Mouse (Mus musculus): ENCODE measurements at regions not wholly inside any gene's neighbourhood (a gene's known extent, or its start where the extent isn't known, plus 50 kb on each side); places are given as distances from the start of the nearest gene placed in this dataset.

GRCm38 (mm10) chr15:88214286-88214685 lies 385.8 kb upstream of the Zdhhc25 start:
- H3K27me3 ChIP-seq (ENCODE audit: control insufficient read depth, insufficient read depth, low read length): no peaks in the 10 kb centered on the region
- no peaks in the 10 kb centered on the region for H3K4me1 ChIP-seq (ENCODE audit: control insufficient read depth, insufficient read depth, low read length)
- H3K4me2 ChIP-seq (ENCODE audit: low read depth, low read length): no peak overlapping the region
- no peak for DNase-seq (ENCODE audit: low spot score)
- H3K27ac ChIP-seq (replicated peaks; ENCODE audit: low read depth, low read length): no peak overlapping the region
- no peaks in the 10 kb centered on the region for H3K36me3 ChIP-seq (replicated peaks; ENCODE audit: control insufficient read depth, insufficient read depth, low read depth, low read length)
- no peak for ATAC-seq (replicated peaks; ENCODE audit: insufficient number of reproducible peaks, low FRiP score, low TSS enrichment, low read depth)
- H3K9ac ChIP-seq (replicated peaks; ENCODE audit: low read length): no peak overlapping the region
- WGBS: 54% methylated on average over 4 of the region's 4 CpGs
- no peak overlapping the region for H3K4me3 ChIP-seq (ENCODE audit: low read depth, low read length)
- H3K9me3 ChIP-seq (replicated peaks; ENCODE audit: control insufficient read depth, low read length): no peaks in the 10 kb centered on the region

- no peaks in the 10 kb centered on the region for H3K4me1 ChIP-seq (ENCODE audit: control insufficient read depth, insufficient read depth, low read length)
- no peaks in the 10 kb centered on the region for H3K9me3 ChIP-seq (replicated peaks; ENCODE audit: control insufficient read depth, low read length)
- no peaks in the 10 kb centered on the region for H3K27me3 ChIP-seq (ENCODE audit: control insufficient read depth, insufficient read depth, low read length)
- no peak overlapping the region for H3K9ac ChIP-seq (replicated peaks; ENCODE audit: low read length)
- no peaks in the 10 kb centered on the region for H3K36me3 ChIP-seq (replicated peaks; ENCODE audit: control insufficient read depth, insufficient read depth, low read depth, low read length)
- ATAC-seq (replicated peaks; ENCODE audit: insufficient number of reproducible peaks, low FRiP score, low TSS enrichment, low read depth): no peak
- no peak overlapping the region for H3K27ac ChIP-seq (replicated peaks; ENCODE audit: low read depth, low read length)
- no peak overlapping the region for H3K4me3 ChIP-seq (ENCODE audit: low read depth, low read length)
- no peak overlapping the region for H3K4me2 ChIP-seq (ENCODE audit: low read depth, low read length)
- WGBS: 58% methylated on average over 4 of the region's 4 CpGs
- DNase-seq (ENCODE audit: low spot score): no peak
Observed at GRCm38 (mm10) chr15:88229456-88229855, 370.6 kb upstream of the Zdhhc25 start.

GRCm38 (mm10) chr15:88244606-88245005 lies 355.5 kb upstream of the Zdhhc25 start:
- no peak for ATAC-seq (replicated peaks; ENCODE audit: insufficient number of reproducible peaks, low FRiP score, low TSS enrichment, low read depth)
- no peaks in the 10 kb centered on the region for H3K36me3 ChIP-seq (replicated peaks; ENCODE audit: control insufficient read depth, insufficient read depth, low read depth, low read length)
- no peak overlapping the region for H3K4me3 ChIP-seq (ENCODE audit: low read depth, low read length)
- no peak for DNase-seq (ENCODE audit: low spot score)
- H3K4me2 ChIP-seq (ENCODE audit: low read depth, low read length): no peak overlapping the region
- H3K9me3 ChIP-seq (replicated peaks; ENCODE audit: control insufficient read depth, low read length): no peaks in the 10 kb centered on the region
- H3K27ac ChIP-seq (replicated peaks; ENCODE audit: low read depth, low read length): no peak overlapping the region
- H3K9ac ChIP-seq (replicated peaks; ENCODE audit: low read length): no peak overlapping the region
- WGBS: 85% methylated on average over 13 of the region's 13 CpGs
- H3K4me1 ChIP-seq (ENCODE audit: control insufficient read depth, insufficient read depth, low read length): no peaks in the 10 kb centered on the region
- no peaks in the 10 kb centered on the region for H3K27me3 ChIP-seq (ENCODE audit: control insufficient read depth, insufficient read depth, low read length)

GRCm38 (mm10) chr15:88245496-88246246 lies 354.4 kb upstream of the Zdhhc25 start:
- Histone ChIP-seq H3K4me1 (ENCODE audit: control insufficient read depth, insufficient read depth, low read length) (no peaks in the 10 kb centered on the region), H3K36me3 (replicated peaks; ENCODE audit: control insufficient read depth, insufficient read depth, low read depth, low read length) (no peaks in the 10 kb centered on the region), H3K4me2 (ENCODE audit: low read depth, low read length) (no peak overlapping the region), H3K4me3 (ENCODE audit: low read depth, low read length) (no peak overlapping the region), H3K27ac (replicated peaks; ENCODE audit: low read depth, low read length) (no peak overlapping the region), H3K9me3 (replicated peaks; ENCODE audit: control insufficient read depth, low read length) (no peaks in the 10 kb centered on the region), H3K27me3 (ENCODE audit: control insufficient read depth, insufficient read depth, low read length) (no peaks in the 10 kb centered on the region), H3K9ac (replicated peaks; ENCODE audit: low read length) (no peak overlapping the region)
- 44% methylated on average over 22 of the region's 22 CpGs for WGBS
- no peak for DNase-seq (ENCODE audit: low spot score)
- ATAC-seq (replicated peaks; ENCODE audit: insufficient number of reproducible peaks, low FRiP score, low TSS enrichment, low read depth): no peak

GRCm38 (mm10) chr15:88247974-88248625 lies 352.0 kb upstream of the Zdhhc25 start:
- no peak overlapping the region for H3K4me3 ChIP-seq (ENCODE audit: low read depth, low read length)
- DNase-seq (ENCODE audit: low spot score) (peak; percentile 86), ATAC-seq (replicated peaks; ENCODE audit: insufficient number of reproducible peaks, low FRiP score, low TSS enrichment, low read depth) (0 out of 2 replicates have a peak, but pooled peaks have one; percentile 51)
- H3K9me3 ChIP-seq (replicated peaks; ENCODE audit: control insufficient read depth, low read length): no peaks in the 10 kb centered on the region
- no peak overlapping the region for H3K27ac ChIP-seq (replicated peaks; ENCODE audit: low read depth, low read length)
- H3K9ac ChIP-seq (replicated peaks; ENCODE audit: low read length): no peak overlapping the region
- H3K4me1 ChIP-seq (ENCODE audit: control insufficient read depth, insufficient read depth, low read length): no peaks in the 10 kb centered on the region
- 31% methylated on average over 14 of the region's 14 CpGs for WGBS
- no peaks in the 10 kb centered on the region for H3K27me3 ChIP-seq (ENCODE audit: control insufficient read depth, insufficient read depth, low read length)
- H3K4me2 ChIP-seq (ENCODE audit: low read depth, low read length): no peak overlapping the region
- no peaks in the 10 kb centered on the region for H3K36me3 ChIP-seq (replicated peaks; ENCODE audit: control insufficient read depth, insufficient read depth, low read depth, low read length)

GRCm38 (mm10) chr15:88288051-88288450 lies 312.1 kb upstream of the Zdhhc25 start:
- H3K27ac ChIP-seq (replicated peaks; ENCODE audit: low read depth, low read length): no peak overlapping the region
- no peaks in the 10 kb centered on the region for H3K4me1 ChIP-seq (ENCODE audit: control insufficient read depth, insufficient read depth, low read length)
- WGBS: 30% methylated on average over 16 of the region's 16 CpGs
- DNase-seq (ENCODE audit: low spot score) (no peak), ATAC-seq (replicated peaks; ENCODE audit: insufficient number of reproducible peaks, low FRiP score, low TSS enrichment, low read depth) (no peak)
- peaks cover 2% of the 10 kb centered on the region; the same call in 1 of the 2 replicates for H3K27me3 ChIP-seq (ENCODE audit: control insufficient read depth, insufficient read depth, low read length)
- H3K4me3 ChIP-seq (ENCODE audit: low read depth, low read length): no peak overlapping the region
- no peaks in the 10 kb centered on the region for H3K9me3 ChIP-seq (replicated peaks; ENCODE audit: control insufficient read depth, low read length)
- no peaks in the 10 kb centered on the region for H3K36me3 ChIP-seq (replicated peaks; ENCODE audit: control insufficient read depth, insufficient read depth, low read depth, low read length)
- H3K4me2 ChIP-seq (ENCODE audit: low read depth, low read length): no peak overlapping the region
- no peak overlapping the region for H3K9ac ChIP-seq (replicated peaks; ENCODE audit: low read length)

- H3K36me3 ChIP-seq (replicated peaks; ENCODE audit: control insufficient read depth, insufficient read depth, low read depth, low read length): no peaks in the 10 kb centered on the region
- H3K4me1 ChIP-seq (ENCODE audit: control insufficient read depth, insufficient read depth, low read length): no peaks in the 10 kb centered on the region
- H3K9ac ChIP-seq (replicated peaks; ENCODE audit: low read length): no peak overlapping the region
- peak; percentile 68 for DNase-seq (ENCODE audit: low spot score)
- ATAC-seq (replicated peaks; ENCODE audit: insufficient number of reproducible peaks, low FRiP score, low TSS enrichment, low read depth): no peak
- H3K27me3 ChIP-seq (ENCODE audit: control insufficient read depth, insufficient read depth, low read length): peaks cover 2% of the 10 kb centered on the region; the same call in 1 of the 2 replicates
- no peaks in the 10 kb centered on the region for H3K9me3 ChIP-seq (replicated peaks; ENCODE audit: control insufficient read depth, low read length)
- H3K27ac ChIP-seq (replicated peaks; ENCODE audit: low read depth, low read length): no peak overlapping the region
- whole genome bisulfite sequencing: 51% methylated on average over 3 of the region's 3 CpGs
- no peak overlapping the region for H3K4me2 ChIP-seq (ENCODE audit: low read depth, low read length)
- no peak overlapping the region for H3K4me3 ChIP-seq (ENCODE audit: low read depth, low read length)
Observed at GRCm38 (mm10) chr15:88288696-88289095, 311.4 kb upstream of the Zdhhc25 start.

GRCm38 (mm10) chr15:88290740-88291363 lies 309.2 kb upstream of the Zdhhc25 start:
- H3K36me3 ChIP-seq (replicated peaks; ENCODE audit: control insufficient read depth, insufficient read depth, low read depth, low read length): no peaks in the 10 kb centered on the region
- DNase-seq (ENCODE audit: low spot score) (no peak), ATAC-seq (replicated peaks; ENCODE audit: insufficient number of reproducible peaks, low FRiP score, low TSS enrichment, low read depth) (no peak)
- WGBS: 25% methylated on average over 20 of the region's 20 CpGs
- no peaks in the 10 kb centered on the region for H3K9me3 ChIP-seq (replicated peaks; ENCODE audit: control insufficient read depth, low read length)
- H3K4me2 ChIP-seq (ENCODE audit: low read depth, low read length): no peak overlapping the region
- peaks cover 2% of the 10 kb centered on the region; the same call in 1 of the 2 replicates for H3K27me3 ChIP-seq (ENCODE audit: control insufficient read depth, insufficient read depth, low read length)
- H3K4me3 ChIP-seq (ENCODE audit: low read depth, low read length): no peak overlapping the region
- no peaks in the 10 kb centered on the region for H3K4me1 ChIP-seq (ENCODE audit: control insufficient read depth, insufficient read depth, low read length)
- no peak overlapping the region for H3K9ac ChIP-seq (replicated peaks; ENCODE audit: low read length)
- H3K27ac ChIP-seq (replicated peaks; ENCODE audit: low read depth, low read length): no peak overlapping the region

Measured in embryonic facial prominence, embryonic 11.5 days (tissue).